Mouse (Mus musculus) liver, postnatal 0 days (tissue): Measurements from ENCODE around the gene Ppara.

Source experiments
- CTCF ChIP-seq: sonication (generic); IDR thresholded peaks from 2 replicates; pipeline ENCODE4 v1.5.1; 2016; ENCODE audit warnings: antibody characterized with exemption, low read depth
- EP300 ChIP-seq: IDR thresholded peaks from 2 replicates; pipeline ENCODE4 v1.6.1; 2016; ENCODE audit warnings: antibody characterized with exemption, low read depth, mild to moderate bottlenecking

GRCm38 (mm10) chr15:85712565-85713168, 22.1 kb upstream of the Ppara start:
- peak; percentile 60 for TF ChIP-seq CTCF
- no peak for TF ChIP-seq EP300
